Mouse (Mus musculus) lung, adult 2 months (tissue): ENCODE measurements at regions not wholly inside any gene's neighbourhood (a gene's known extent, or its start where the extent isn't known, plus 50 kb on each side); places are given as distances from the start of the nearest gene placed in this dataset.

Experiments
- CTCF ChIP-seq: fragments of 200-500 bp; IDR thresholded peaks from 2 replicates; pipeline ENCODE4 v1.5.1; 2011; ENCODE audit warnings: mild to moderate bottlenecking, low read length, control low read depth; ENCODE audit not compliant: insufficient read depth
- POLR2A ChIP-seq: fragments of 200-500 bp; IDR thresholded peaks from 2 replicates; pipeline ENCODE4 v1.6.1; 2011; ENCODE audit warnings: low read depth, mild to moderate bottlenecking, control low read depth, low read length, borderline replicate concordance; ENCODE audit errors: extremely low read depth

DNA sequence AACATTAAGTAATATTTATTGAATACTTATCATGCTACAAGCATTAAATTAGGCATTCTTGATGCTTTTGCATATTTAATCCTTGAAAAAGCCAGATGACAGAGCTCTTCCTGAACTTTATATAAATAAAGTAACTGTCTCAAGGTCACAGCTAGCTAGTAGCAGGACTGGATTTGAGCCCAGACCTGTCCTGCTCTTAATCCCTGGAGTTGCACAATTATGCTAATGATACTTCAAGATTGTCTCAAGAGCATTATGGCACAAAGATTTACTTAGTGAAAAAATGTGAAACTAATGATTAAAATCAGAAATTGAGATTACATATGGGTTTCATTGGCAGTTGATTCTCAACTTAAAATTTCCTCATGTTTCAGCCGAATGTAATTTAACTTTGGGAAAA, 273.5 kb upstream of the Emcn start:
- no peak for TF ChIP-seq POLR2A
- TF ChIP-seq CTCF = no peak
